Mouse (Mus musculus) MEL (cell line): ENCODE data around the gene Gm21970. TPM values are rescaled to one million over a fixed set of nuclear protein-coding genes. Genes with fewer than 3 reads are reported as not detected.

Experiments used
- DNase-seq: peaks from one replicate; pipeline ENCODE4 v3.0.0; 2011; ENCODE audit warnings: low read depth, low spot score
- H3K27ac ChIP-seq: 2 replicates; pipeline ENCODE4 v1.5.1; 2012; ENCODE audit warnings: low read depth, mild to moderate bottlenecking, control low read depth, low read length, moderate library complexity; ENCODE audit not compliant: control insufficient read depth
- H3K27me3 ChIP-seq, 2 experiments: fragments of 150-350 bp in 1 of 2; sonication (generic) in 1 of 2; 2 replicates each; pipeline ENCODE4 v1.6.1; 2012; ENCODE audit warnings: low read length in 2 of 2, mild to moderate bottlenecking in 2 of 2, improper control_type of control experiment in 1 of 2, moderate library complexity in 1 of 2; ENCODE audit not compliant: insufficient read depth in 2 of 2, control insufficient read depth in 1 of 2
- H3K36me3 ChIP-seq, 2 experiments: 2 replicates each; pipeline ENCODE4 v1.6.1; 2012 to 2014; ENCODE audit warnings: low read length in 2 of 2, improper control_type of control experiment in 1 of 2, inconsistent platforms in 1 of 2, mild to moderate bottlenecking in 1 of 2; ENCODE audit not compliant: insufficient read depth in 2 of 2, control insufficient read depth in 1 of 2
- H3K4me1 ChIP-seq, 2 experiments: fragments of 150-350 bp in 1 of 2; sonication (generic) in 1 of 2; 2 replicates each; pipeline ENCODE4 v1.6.1; 2012; ENCODE audit warnings: low read length in 2 of 2, improper control_type of control experiment in 1 of 2, mild to moderate bottlenecking in 1 of 2; ENCODE audit not compliant: insufficient read depth in 2 of 2, control insufficient read depth in 1 of 2
- H3K4me3 ChIP-seq, 2 experiments: fragments of 150-350 bp in 1 of 2; sonication (generic) in 1 of 2; 2 replicates each; pipeline ENCODE4 v1.5.1; 2012; ENCODE audit warnings: low read depth in 2 of 2, low read length in 2 of 2, mild to moderate bottlenecking in 2 of 2, moderate library complexity in 2 of 2, control low read depth in 1 of 2, improper control_type of control experiment in 1 of 2; ENCODE audit not compliant: control insufficient read depth in 1 of 2, insufficient read depth in 1 of 2
- H3K79me2 ChIP-seq: 2 replicates; pipeline ENCODE4 v1.6.1; 2012; ENCODE audit warnings: mild to moderate bottlenecking, low read length, moderate library complexity; ENCODE audit not compliant: control insufficient read depth, poor library complexity, insufficient read depth
- H3K9ac ChIP-seq: 2 replicates; pipeline ENCODE4 v1.6.1; 2012; ENCODE audit warnings: low read depth, mild to moderate bottlenecking, control low read depth, low read length, moderate library complexity; ENCODE audit not compliant: control insufficient read depth, poor library complexity, severe bottlenecking
- H3K9me3 ChIP-seq: fragments of 150-350 bp; sonication (generic); replicated peaks from 2 replicates; pipeline ENCODE4 v1.6.1; 2012; ENCODE audit warnings: mild to moderate bottlenecking, low read length, improper control_type of control experiment, moderate library complexity; ENCODE audit not compliant: insufficient read depth
- CHD2 ChIP-seq: IDR thresholded peaks from 2 replicates; pipeline ENCODE4 v1.6.1; 2011; ENCODE audit warnings: low read length, improper control_type of control experiment
- CTCF ChIP-seq, 3 experiments: IDR thresholded peaks in 2 of 3; conservative IDR thresholded peaks in 1 of 3; 2 replicates each; pipeline ENCODE4 v1.5.1; 2011 to 2012; ENCODE audit warnings: low read length in 3 of 3, low read depth in 2 of 3, mild to moderate bottlenecking in 2 of 3, improper control_type of control experiment in 1 of 3, inconsistent platforms in 1 of 3, mixed read lengths in 1 of 3, moderate library complexity in 1 of 3; ENCODE audit not compliant: control insufficient read depth in 1 of 3, insufficient read depth in 1 of 3, poor library complexity in 1 of 3, severe bottlenecking in 1 of 3
- E2F4 ChIP-seq: IDR thresholded peaks from 2 replicates; pipeline ENCODE4 v1.6.1; 2011; ENCODE audit warnings: low read depth, low read length, improper control_type of control experiment, borderline replicate concordance
- EP300 ChIP-seq, 2 experiments: IDR thresholded peaks; 2 replicates each; pipeline ENCODE4 v1.6.1; 2011; ENCODE audit warnings: improper control_type of control experiment in 2 of 2, low read length in 2 of 2, low read depth in 1 of 2, mild to moderate bottlenecking in 1 of 2
- ETS1 ChIP-seq: IDR thresholded peaks from 2 replicates; pipeline ENCODE4 v1.6.1; 2012; ENCODE audit warnings: low read depth, mild to moderate bottlenecking, inconsistent platforms, low read length, improper control_type of control experiment, moderate library complexity
- GABPA ChIP-seq: IDR thresholded peaks from 2 replicates; pipeline ENCODE4 v1.6.1; 2012; ENCODE audit warnings: low read depth, mild to moderate bottlenecking, inconsistent platforms, low read length, improper control_type of control experiment, moderate library complexity
- HCFC1 ChIP-seq: IDR thresholded peaks from 2 replicates; pipeline ENCODE4 v1.6.1; 2012; ENCODE audit warnings: low read depth, mild to moderate bottlenecking, inconsistent platforms, low read length, improper control_type of control experiment, moderate library complexity
- JUND ChIP-seq: IDR thresholded peaks from 2 replicates; pipeline ENCODE4 v1.6.1; 2011; ENCODE audit warnings: low read depth, mild to moderate bottlenecking, improper control_type of control experiment, low read length
- MAFK ChIP-seq: IDR thresholded peaks from 2 replicates; pipeline ENCODE4 v1.6.1; 2011; ENCODE audit warnings: low read depth, mild to moderate bottlenecking, low read length, improper control_type of control experiment, borderline replicate concordance
- MAX ChIP-seq: IDR thresholded peaks from 2 replicates; pipeline ENCODE4 v1.6.1; 2011; ENCODE audit warnings: low read length, improper control_type of control experiment
- MAZ ChIP-seq: IDR thresholded peaks from 2 replicates; pipeline ENCODE4 v1.6.1; 2012; ENCODE audit warnings: low read depth, mild to moderate bottlenecking, inconsistent platforms, low read length, improper control_type of control experiment
- MYB ChIP-seq: IDR thresholded peaks from 2 replicates; pipeline ENCODE4 v1.6.1; 2011; ENCODE audit warnings: mild to moderate bottlenecking, low read depth, low read length, improper control_type of control experiment
- MYC ChIP-seq: IDR thresholded peaks from 2 replicates; pipeline ENCODE4 v1.6.1; 2011; ENCODE audit warnings: low read depth, mild to moderate bottlenecking, low read length, improper control_type of control experiment, moderate library complexity
- NELFE ChIP-seq: IDR thresholded peaks from 2 replicates; pipeline ENCODE4 v1.6.1; 2011; ENCODE audit warnings: low read depth, low read length, improper control_type of control experiment
- POLR2AphosphoS2 ChIP-seq: IDR thresholded peaks from 2 replicates; pipeline ENCODE4 v1.6.1; 2011; ENCODE audit warnings: low read length, improper control_type of control experiment
- POLR2AphosphoS5 ChIP-seq: IDR thresholded peaks from 2 replicates; pipeline ENCODE4 v1.6.1; 2012; ENCODE audit warnings: low read depth, borderline replicate concordance, mild to moderate bottlenecking, inconsistent platforms, low read length, moderate library complexity, mixed read lengths
- RAD21 ChIP-seq: IDR thresholded peaks from 2 replicates; pipeline ENCODE4 v1.6.1; 2011; ENCODE audit warnings: mild to moderate bottlenecking, low read depth, low read length, improper control_type of control experiment
- RCOR1 ChIP-seq: IDR thresholded peaks from 2 replicates; pipeline ENCODE4 v1.6.1; 2012; ENCODE audit warnings: low read depth, mild to moderate bottlenecking, inconsistent platforms, low read length, improper control_type of control experiment
- SIN3A ChIP-seq: IDR thresholded peaks from 2 replicates; pipeline ENCODE4 v1.6.1; 2012; ENCODE audit warnings: low read length, improper control_type of control experiment, inconsistent platforms
- SMC3 ChIP-seq: IDR thresholded peaks from 2 replicates; pipeline ENCODE4 v1.6.1; 2011; ENCODE audit warnings: low read depth, low read length, improper control_type of control experiment
- TAL1 ChIP-seq: IDR thresholded peaks from 2 replicates; pipeline ENCODE4 v1.6.1; 2012; ENCODE audit warnings: mild to moderate bottlenecking, inconsistent platforms, low read length, moderate library complexity, mixed read lengths
- TBP ChIP-seq: IDR thresholded peaks from 2 replicates; pipeline ENCODE4 v1.8.0; 2011; ENCODE audit warnings: low read depth, low read length, improper control_type of control experiment
- TCF12 ChIP-seq: IDR thresholded peaks from 2 replicates; pipeline ENCODE4 v1.6.1; 2014; ENCODE audit warnings: low read depth, mild to moderate bottlenecking, inconsistent platforms, low read length, improper control_type of control experiment, moderate library complexity
- USF1 ChIP-seq: IDR thresholded peaks from 2 replicates; pipeline ENCODE4 v1.6.1; 2014; ENCODE audit warnings: low read depth, mild to moderate bottlenecking, inconsistent platforms, low read length, improper control_type of control experiment, moderate library complexity
- USF2 ChIP-seq, 2 experiments: IDR thresholded peaks; 2 replicates each; pipeline ENCODE4 v1.6.1; 2011 to 2012; ENCODE audit warnings: improper control_type of control experiment in 2 of 2, low read length in 2 of 2, borderline replicate concordance in 1 of 2, inconsistent platforms in 1 of 2, low read depth in 1 of 2, mild to moderate bottlenecking in 1 of 2; ENCODE audit not compliant: insufficient read depth in 1 of 2
- ZC3H11A ChIP-seq: IDR thresholded peaks from 2 replicates; pipeline ENCODE4 v1.6.1; 2012; ENCODE audit warnings: low read depth, mild to moderate bottlenecking, inconsistent platforms, low read length, improper control_type of control experiment
- ZKSCAN1 ChIP-seq: IDR thresholded peaks from 2 replicates; pipeline ENCODE4 v1.6.1; 2012; ENCODE audit warnings: low read depth, mild to moderate bottlenecking, inconsistent platforms, low read length, improper control_type of control experiment, moderate library complexity
- ZMIZ1 ChIP-seq: IDR thresholded peaks from 2 replicates; pipeline ENCODE4 v1.6.1; 2012; ENCODE audit warnings: low read depth, mild to moderate bottlenecking, inconsistent platforms, low read length, improper control_type of control experiment, moderate library complexity
- ZNF384 ChIP-seq: IDR thresholded peaks from 2 replicates; pipeline ENCODE4 v1.6.1; 2012; ENCODE audit warnings: low read depth, mild to moderate bottlenecking, inconsistent platforms, low read length, improper control_type of control experiment
- polyA plus RNA-seq, 2 experiments: library from polyadenylated mRNA; stranded (reverse) in 1 of 2; unstranded in 1 of 2; fragments of >175 nt in 1 of 2; fragments of >200 nt in 1 of 2; gene quantifications; 2 replicates each; pipeline versions ENCODE4 v1.2.1 to v1.2.4; 2012; ENCODE audit warnings: low replicate concordance in 2 of 2, low read depth in 1 of 2; ENCODE audit not compliant: insufficient read length in 2 of 2, insufficient read depth in 1 of 2, missing spikeins in 1 of 2
- total RNA-seq: library from RNA; depleted of rRNA; stranded (reverse); fragments of 300-350 nt; gene quantifications from 2 replicates; pipeline ENCODE4 v1.2.3, GENCODE M21; 2012

Gm21970 gene
- total and polyA plus RNA-seq, 3 experiments = not detected

- Histone ChIP-seq H3K27ac (no peak overlapping the region), H3K27me3 (no peaks in the 10 kb centered on the region), H3K79me2 (peaks cover 12% of the 10 kb centered on the region), H3K4me3 (no peak overlapping the region), H3K9ac (no peak overlapping the region), H3K4me1 (peaks cover 10 to 13% of the 10 kb centered on the region in 2 experiments), H3K9me3 (no peaks in the 10 kb centered on the region), H3K36me3 (peaks cover 3 to 15% of the 10 kb centered on the region in 2 experiments; a peak in 3 of 4 replicates)
- TF ChIP-seq CTCF (IDR thresholded peaks at IDR 0.05 in 2 of 3, conservative IDR thresholded peaks at IDR 0.05 in 1 of 3; ENCODE audit: control insufficient read depth in 1 of 3, insufficient read depth in 1 of 3, low read depth in 2 of 3, low read length in 3 of 3, poor library complexity in 1 of 3, severe bottlenecking in 1 of 3) (no peak), SMC3 (no peak), MAFK (no peak), POLR2AphosphoS2 (no peak), GABPA (no peak), USF1 (no peak), TBP (no peak), E2F4 (no peak), HCFC1 (no peak), JUND (no peak), EP300 (IDR thresholded peaks at IDR 0.05; ENCODE audit: low read depth in 1 of 2, low read length in 2 of 2) (no peak), MAX (no peak), TCF12 (no peak), POLR2AphosphoS5 (no peak), ZC3H11A (no peak), SIN3A (no peak), ZMIZ1 (no peak), RCOR1 (no peak)
- DNase-seq = no peak
Measured at GRCm38 (mm10) chr16:91378431-91378986, 13.0 kb upstream of the Gm21970 start.

- Histone ChIP-seq H3K4me1 (peaks cover 8 to 9% of the 10 kb centered on the region in 2 experiments), H3K9me3 (no peaks in the 10 kb centered on the region), H3K27ac (no peak overlapping the region), H3K79me2 (peaks cover 7% of the 10 kb centered on the region), H3K36me3 (peaks cover 4 to 15% of the 10 kb centered on the region in 2 experiments; a peak in 3 of 4 replicates), H3K4me3 (no peak overlapping the region), H3K9ac (no peak overlapping the region), H3K27me3 (no peaks in the 10 kb centered on the region)
- no peak for DNase-seq
- TF ChIP-seq RAD21 (no peak), TAL1 (no peak), NELFE (no peak), USF2 (IDR thresholded peaks at IDR 0.05; ENCODE audit: borderline replicate concordance in 1 of 2, insufficient read depth in 1 of 2, low read depth in 1 of 2, low read length in 2 of 2) (no peak), ZKSCAN1 (no peak), MYB (no peak), CHD2 (no peak), MAZ (no peak), ZNF384 (no peak), JUND (no peak), ETS1 (no peak), MAFK (no peak), HCFC1 (no peak), CTCF (IDR thresholded peaks at IDR 0.05 in 2 of 3, conservative IDR thresholded peaks at IDR 0.05 in 1 of 3; ENCODE audit: control insufficient read depth in 1 of 3, insufficient read depth in 1 of 3, low read depth in 2 of 3, low read length in 3 of 3, poor library complexity in 1 of 3, severe bottlenecking in 1 of 3) (no peak), SMC3 (no peak), TCF12 (no peak), MYC (no peak), TBP (no peak), GABPA (no peak)
Measured at GRCm38 (mm10) chr16:91378991-91379390, 12.5 kb upstream of the Gm21970 start.
